Mouse (Mus musculus) embryonic facial prominence, embryonic 14.5 days (tissue): ENCODE data around the gene Cox18. TPM values are rescaled to one million over a fixed set of nuclear protein-coding genes. Genes with fewer than 3 reads are reported as not detected.

Source experiments
- ATAC-seq: fragments of 200-750 bp; cut with Nextera tagmentation; 2 replicates; pipeline ENCODE4 v1.8.0; 2017; ENCODE audit warnings: low read depth, moderate number of reproducible peaks, moderate TSS enrichment
- DNase-seq: peaks from one replicate; pipeline ENCODE4 v3.0.0-alpha.2; 2015; ENCODE audit warnings: low spot score
- H3K27ac ChIP-seq: fragments of 300-500 bp; sonication (generic); replicated peaks from 2 replicates; pipeline ENCODE4 v1.5.1; 2014; ENCODE audit warnings: low read depth, mild to moderate bottlenecking, low read length, moderate library complexity
- H3K27me3 ChIP-seq: fragments of 300-500 bp; sonication (generic); replicated peaks from 2 replicates; pipeline ENCODE4 v1.6.1; 2014; ENCODE audit warnings: low read length; ENCODE audit not compliant: control insufficient read depth, insufficient read depth
- H3K36me3 ChIP-seq: fragments of 300-500 bp; sonication (generic); 2 replicates; pipeline ENCODE4 v1.6.1; 2014; ENCODE audit warnings: low read length, mixed read lengths; ENCODE audit not compliant: control insufficient read depth, insufficient read depth
- H3K4me1 ChIP-seq: fragments of 300-500 bp; sonication (generic); 2 replicates; pipeline ENCODE4 v1.6.1; 2014; ENCODE audit warnings: antibody characterized with exemption, low read length; ENCODE audit not compliant: control insufficient read depth, insufficient read depth
- H3K4me2 ChIP-seq: fragments of 300-500 bp; sonication (generic); 2 replicates; pipeline ENCODE4 v1.6.1; 2014; ENCODE audit warnings: low read depth, mild to moderate bottlenecking, low read length, moderate library complexity, mixed read lengths
- H3K4me3 ChIP-seq: fragments of 300-500 bp; sonication (generic); 2 replicates; pipeline ENCODE4 v1.5.1; 2014; ENCODE audit warnings: low read depth, mild to moderate bottlenecking, low read length
- H3K9ac ChIP-seq: fragments of 300-500 bp; sonication (generic); 2 replicates; pipeline ENCODE4 v1.6.1; 2014; ENCODE audit warnings: low read depth, mild to moderate bottlenecking, low read length, moderate library complexity, mixed read lengths
- H3K9me3 ChIP-seq: fragments of 300-500 bp; sonication (generic); 2 replicates; pipeline ENCODE4 v1.6.1; 2016; ENCODE audit warnings: low read length; ENCODE audit not compliant: control insufficient read depth
- whole genome bisulfite sequencing: fragments of 180-500 bp; shearing (Covaris S2); extraction: QIAGEN DNeasy Blood & Tissue Kit; methylation state at CpG from one replicate; pipeline ENCODE4 v1.1.7; 2014; 5-methylcytosine and 5-hydroxymethylcytosine counted together
- polyA plus RNA-seq: library from polyadenylated mRNA; unstranded; fragments of >200 nt; fragmentation: Nextera tagmentation; extraction: Ambion mirVana; gene quantifications from 2 replicates; pipeline ENCODE4 v1.2.1, GENCODE M21; 2014

Gene Cox18
- polyA plus RNA-seq, 1 experiment from 2014 or later = 30.8 TPM

DNA sequence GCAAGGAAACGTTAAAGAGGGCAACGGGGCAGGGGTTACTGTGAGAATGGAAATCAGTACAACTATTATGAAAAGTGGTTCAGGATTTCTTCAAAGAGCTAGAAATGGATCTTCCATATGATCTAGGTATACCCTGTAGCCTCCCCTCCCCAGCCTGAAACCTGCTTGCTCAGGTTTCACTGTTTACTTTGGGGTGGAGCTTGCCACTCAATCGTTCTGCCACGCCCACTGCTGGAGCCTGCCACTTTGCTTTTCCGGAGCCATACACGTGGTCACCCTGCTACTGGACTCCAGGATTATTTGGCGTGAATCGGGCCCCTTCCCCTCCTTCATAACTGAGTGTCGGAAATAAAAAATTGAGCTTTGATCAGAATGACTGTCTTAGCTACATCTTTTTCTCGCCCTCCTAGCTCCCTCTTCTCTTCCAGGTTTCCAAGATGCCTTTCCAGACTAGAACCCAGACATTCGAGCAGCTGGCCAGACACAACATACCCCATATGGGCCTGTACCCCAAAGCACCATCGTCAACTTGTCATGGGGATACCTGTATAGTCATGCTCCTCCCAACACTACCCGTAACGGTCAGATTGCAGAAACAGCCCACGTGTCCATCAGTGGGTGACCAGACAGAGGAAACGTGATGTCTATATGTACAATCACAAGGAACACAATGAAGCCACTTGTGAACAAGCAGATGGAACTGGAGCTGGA is 23.7 kb downstream of the Cox18 start:
- H3K4me3 ChIP-seq = no peak overlapping the region
- no peak overlapping the region for H3K4me2 ChIP-seq
- no peaks in the 10 kb centered on the region for H3K27me3 ChIP-seq
- H3K27ac ChIP-seq = no peak overlapping the region
- no peak for ATAC-seq
- no peaks in the 10 kb centered on the region for H3K9me3 ChIP-seq
- H3K36me3 ChIP-seq = no peaks in the 10 kb centered on the region
- no peaks in the 10 kb centered on the region for H3K4me1 ChIP-seq
- 50% methylated on average over 16 of the region's 16 CpGs for WGBS
- no peak overlapping the region for H3K9ac ChIP-seq
- DNase-seq = peak; percentile 14

- 25% methylated on average over 6 of the region's 6 CpGs for WGBS
- Histone ChIP-seq H3K4me2 (no peak overlapping the region), H3K9me3 (no peaks in the 10 kb centered on the region), H3K36me3 (no peaks in the 10 kb centered on the region), H3K9ac (no peak overlapping the region), H3K4me3 (no peak overlapping the region), H3K4me1 (no peaks in the 10 kb centered on the region), H3K27ac (no peak overlapping the region), H3K27me3 (no peaks in the 10 kb centered on the region)
- peak; percentile 81 for DNase-seq
- no peak for ATAC-seq
Measured at GRCm38 (mm10) chr5:90194831-90195230, 29.0 kb downstream of the Cox18 start.

DNA sequence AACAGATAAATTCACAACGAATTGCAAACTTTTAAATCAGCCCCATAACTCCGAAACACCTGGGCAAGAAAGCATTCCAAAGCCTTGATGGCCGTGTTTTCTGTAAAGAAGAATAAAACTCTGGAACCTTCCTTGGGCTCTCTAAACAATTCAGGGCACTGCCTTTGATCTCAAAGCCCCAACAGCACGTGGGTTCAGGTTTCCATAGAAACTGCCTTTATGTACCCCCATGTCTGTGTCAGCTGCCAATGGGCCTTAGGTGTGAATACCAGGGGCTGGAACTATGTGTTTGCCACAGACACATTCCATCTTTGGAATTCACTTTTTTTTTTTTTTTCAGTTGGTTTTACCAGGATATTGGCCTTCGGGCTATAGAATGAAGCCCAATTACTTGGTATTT is 41.0 kb downstream of the Cox18 start:
- no peak for DNase-seq
- H3K9ac ChIP-seq = no peak overlapping the region
- 57% methylated on average over 5 of the region's 5 CpGs for WGBS
- H3K4me3 ChIP-seq = no peak overlapping the region
- no peak overlapping the region for H3K4me2 ChIP-seq
- no peaks in the 10 kb centered on the region for H3K27me3 ChIP-seq
- ATAC-seq = no peak
- H3K9me3 ChIP-seq = peaks cover 6% of the 10 kb centered on the region; the same call in 1 of the 2 replicates
- no peaks in the 10 kb centered on the region for H3K36me3 ChIP-seq
- H3K4me1 ChIP-seq = no peaks in the 10 kb centered on the region
- H3K27ac ChIP-seq = no peak overlapping the region

GRCm38 (mm10) chr5:90179094-90179493 is 44.7 kb downstream of the Cox18 start:
- no peaks in the 10 kb centered on the region for H3K36me3 ChIP-seq
- DNase-seq = no peak
- 75% methylated on average over 5 of the region's 5 CpGs for WGBS
- no peaks in the 10 kb centered on the region for H3K27me3 ChIP-seq
- H3K4me3 ChIP-seq = no peak overlapping the region
- no peaks in the 10 kb centered on the region for H3K9me3 ChIP-seq
- no peak overlapping the region for H3K27ac ChIP-seq
- H3K4me1 ChIP-seq = no peaks in the 10 kb centered on the region
- H3K9ac ChIP-seq = no peak overlapping the region
- no peak overlapping the region for H3K4me2 ChIP-seq
- ATAC-seq = no peak

- Histone ChIP-seq H3K9ac (no peak overlapping the region), H3K4me3 (no peak overlapping the region), H3K27ac (no peak overlapping the region), H3K27me3 (no peaks in the 10 kb centered on the region), H3K36me3 (no peaks in the 10 kb centered on the region), H3K4me1 (no peaks in the 10 kb centered on the region), H3K9me3 (no peaks in the 10 kb centered on the region), H3K4me2 (no peak overlapping the region)
- WGBS = 95% methylated on average over 1 of the region's 1 CpGs
- ATAC-seq = no peak
- no peak for DNase-seq
Measured at GRCm38 (mm10) chr5:90178116-90178515, 45.7 kb downstream of the Cox18 start.

Other genes starting within 250 kb of the Cox18 start
- gene Ankrd17, start 142.6 kb upstream of the Cox18 start, polyA plus RNA-seq = 30.9 and 31.0 TPM in 2 replicates
- 4.2 and 5.0 TPM in 2 replicates for gene Gm9958, start 143.2 kb upstream of the Cox18 start, polyA plus RNA-seq
- gene Alb, start 236.9 kb upstream of the Cox18 start, polyA plus RNA-seq = 1.3 and 1.4 TPM in 2 replicates